23 mouse cellular contexts compared by ENCODE assay signal in the genomic region with DNA sequence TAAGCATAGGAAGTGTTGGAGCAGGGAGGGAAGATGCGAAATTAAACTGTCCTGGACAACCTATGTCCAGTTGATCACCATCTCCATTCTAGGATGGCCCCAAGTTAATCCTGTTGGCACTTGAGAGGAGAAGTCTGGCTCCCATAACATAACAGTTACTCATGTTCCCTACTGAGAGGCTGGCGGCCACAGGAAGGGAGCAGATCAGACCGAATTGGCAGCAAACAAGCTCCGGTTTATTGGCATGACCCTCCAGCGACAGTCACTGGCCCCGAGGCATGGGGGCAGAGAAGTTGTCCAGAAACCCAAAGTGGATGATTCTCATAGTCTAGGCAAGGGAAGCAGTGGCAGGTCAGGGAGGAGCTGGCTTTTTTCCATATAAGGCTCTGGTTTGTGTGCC.
A peak's percentile ranks its signal among the peaks of the same experiment; 100 is the strongest.
DNase-seq lines count a peak whose midpoint lies in the region; ATAC-seq lines count a peak whose summit lies in the region.
"Had no signal": no experiment of that assay in that cellular context is flagged by ENCODE, and none has a peak within 500 bp of the region (broad histone marks: within the 10 kb centered on the region; RNA-seq: fewer than 3 reads in every experiment).

No protein-coding gene starts in this region.

- WGBS in kidney, embryonic 15.5 days, result 67% methylated on average over 6 of the region's 6 CpGs
- WGBS in midbrain, embryonic 14.5 days, result 81% methylated on average over 6 of the region's 6 CpGs
- 78% methylated on average over 6 of the region's 6 CpGs for WGBS in midbrain, embryonic 16.5 days

- H3K9me3 ChIP-seq in kidney, embryonic 15.5 days (replicated peaks), result peaks cover 8% of the 10 kb centered on the region
- peaks cover 13% of the 10 kb centered on the region; the same call in 1 of the 2 replicates for H3K9me3 ChIP-seq in midbrain, embryonic 14.5 days (ENCODE audit: control insufficient read depth, low read length)
- H3K9me3 ChIP-seq in midbrain, embryonic 16.5 days (replicated peaks; ENCODE audit: control insufficient read depth, low read length, poor library complexity, severe bottlenecking), result peaks cover 8% of the 10 kb centered on the region
- H3K9me3 ChIP-seq: limb, embryonic 10.5 days had no signal

- no peaks in the 10 kb centered on the region for H3K36me3 ChIP-seq in kidney, embryonic 15.5 days
- no peaks in the 10 kb centered on the region for H3K36me3 ChIP-seq in midbrain, embryonic 14.5 days (ENCODE audit: control insufficient read depth, insufficient read depth, low read length)
- H3K36me3 ChIP-seq in midbrain, embryonic 16.5 days (ENCODE audit: control insufficient read depth, insufficient read depth, low read length), result 0 out of 2 replicates have a peak, but pooled peaks cover 3% of the 10 kb centered on the region
- H3K36me3 ChIP-seq: embryonic facial prominence, embryonic 15.5 days; forebrain, embryonic 15.5 days; heart, embryonic 13.5 days; limb, embryonic 10.5 days; liver, embryonic 15.5 days had no signal

- no peaks in the 10 kb centered on the region for H3K27me3 ChIP-seq in kidney, embryonic 15.5 days
- no peaks in the 10 kb centered on the region for H3K27me3 ChIP-seq in midbrain, embryonic 14.5 days (ENCODE audit: control insufficient read depth, insufficient read depth, low read length)
- no peaks in the 10 kb centered on the region for H3K27me3 ChIP-seq in midbrain, embryonic 16.5 days (ENCODE audit: control insufficient read depth, insufficient read depth, low read depth, low read length)
- H3K27me3 ChIP-seq: embryonic facial prominence, embryonic 15.5 days; forebrain, embryonic 15.5 days; heart, embryonic 13.5 days; liver, embryonic 15.5 days; Patski had no signal

- intact Hi-C loops in left cerebral cortex, postnatal 10 days (cut with DNase I), result no loop called here

- H3K4me2 ChIP-seq in kidney, embryonic 15.5 days, result no peak overlapping the region
- H3K4me2 ChIP-seq in midbrain, embryonic 14.5 days (ENCODE audit: low read length), result no peak overlapping the region
- no peak overlapping the region for H3K4me2 ChIP-seq in midbrain, embryonic 16.5 days (ENCODE audit: low read length)
- H3K4me2 ChIP-seq: embryonic facial prominence, embryonic 15.5 days; forebrain, embryonic 15.5 days; heart, embryonic 13.5 days; liver, embryonic 15.5 days had no signal

- peak; percentile 31 for DNase-seq in cerebellum, adult 9-10 months
- DNase-seq in kidney, adult 18-20 months, result no peak
- DNase-seq in midbrain, embryonic 14.5 days, result no peak
- DNase-seq in cerebellum, postnatal 25 days, result peak; percentile 36 to 38
- DNase-seq in left cerebral cortex, postnatal 10 days (ENCODE audit: extremely low spot score in 1 of 2, low spot score in 2 of 2), result no peak
- DNase-seq: adrenal gland, postnatal 36 days; gastrocnemius, postnatal 10 days; liver; thymus, adult 18-20 months; thymus, postnatal 36 days had no signal

- 0 out of 2 replicates have a peak overlapping the region, but pooled peaks have one; percentile 37 for H3K27ac ChIP-seq in kidney, embryonic 15.5 days
- H3K27ac ChIP-seq in midbrain, embryonic 14.5 days (replicated peaks; ENCODE audit: low read depth, low read length), result 0 out of 2 replicates have a peak overlapping the region, but pooled peaks have one; percentile 20
- H3K27ac ChIP-seq in midbrain, embryonic 16.5 days (ENCODE audit: low read length), result no peak overlapping the region
- H3K27ac ChIP-seq: embryonic facial prominence, embryonic 15.5 days; forebrain, embryonic 15.5 days; heart, embryonic 13.5 days; kidney, postnatal 0 days; left cerebral cortex, adult 2 months; limb, embryonic 10.5 days; liver, embryonic 15.5 days; macrophage had no signal

- no peak overlapping the region for H3K4me3 ChIP-seq in kidney, embryonic 15.5 days (replicated peaks)
- H3K4me3 ChIP-seq in midbrain, embryonic 14.5 days (replicated peaks; ENCODE audit: low read depth, low read length), result no peak overlapping the region
- H3K4me3 ChIP-seq in midbrain, embryonic 16.5 days (ENCODE audit: low read depth, low read length), result no peak overlapping the region
- H3K4me3 ChIP-seq: embryonic facial prominence, embryonic 15.5 days; forebrain, embryonic 15.5 days; heart, embryonic 13.5 days; left cerebral cortex, adult 2 months; limb, embryonic 10.5 days; liver, embryonic 15.5 days had no signal

- peaks cover 4% of the 10 kb centered on the region; the same call in 1 of the 2 replicates for H3K4me1 ChIP-seq in kidney, embryonic 15.5 days
- peaks cover 12% of the 10 kb centered on the region for H3K4me1 ChIP-seq in midbrain, embryonic 14.5 days (ENCODE audit: control insufficient read depth, insufficient read depth, low read length)
- peaks cover 10% of the 10 kb centered on the region for H3K4me1 ChIP-seq in midbrain, embryonic 16.5 days (ENCODE audit: control insufficient read depth, insufficient read depth, low read length)
- H3K4me1 ChIP-seq: embryonic facial prominence, embryonic 15.5 days; liver, embryonic 15.5 days had no signal

- ATAC-seq in cerebellum, adult (ENCODE audit: insufficient number of reproducible peaks, low FRiP score, low TSS enrichment), result no peak; the same call in 1 of the 2 replicates
- no peak for ATAC-seq in kidney, embryonic 15.5 days (replicated peaks; ENCODE audit: low FRiP score)
- ATAC-seq in midbrain, embryonic 14.5 days (ENCODE audit: low FRiP score, low TSS enrichment), result no peak
- no peak for ATAC-seq in midbrain, embryonic 16.5 days
- ATAC-seq: forebrain, embryonic 15.5 days; intestine, postnatal 0 days had no signal

- H3K9ac ChIP-seq in kidney, embryonic 15.5 days, result no peak overlapping the region
- no peak overlapping the region for H3K9ac ChIP-seq in midbrain, embryonic 14.5 days (replicated peaks; ENCODE audit: low read length)
- no peak overlapping the region for H3K9ac ChIP-seq in midbrain, embryonic 16.5 days (ENCODE audit: low read depth, low read length)
- H3K9ac ChIP-seq: embryonic facial prominence, embryonic 15.5 days; forebrain, embryonic 15.5 days; heart, embryonic 13.5 days; liver, embryonic 15.5 days had no signal

Comparison
In these comparisons a context has a peak if more than half of its experiments do, and no peak if none do; other contexts are left out.
1. DNase-seq: peak in cerebellum, adult 9-10 months (single experiment) and cerebellum, postnatal 25 days (2 of 2); none in kidney, adult 18-20 months (single experiment), midbrain, embryonic 14.5 days (single experiment) and left cerebral cortex, postnatal 10 days (0 of 2).